Mouse (Mus musculus) megakaryocyte, embryonic 14.5 days (primary cell): ENCODE measurements around the gene Gnai2.

Experiments
- FLI1 ChIP-seq: IDR thresholded peaks from 2 replicates; pipeline ENCODE4 v1.6.1; 2012; ENCODE audit warnings: low read length, inconsistent platforms, mixed read lengths
- GATA1 ChIP-seq: IDR thresholded peaks from 3 replicates; pipeline ENCODE4 v1.6.1; 2012; ENCODE audit warnings: mixed read lengths, low read length, inconsistent platforms, borderline replicate concordance

DNA sequence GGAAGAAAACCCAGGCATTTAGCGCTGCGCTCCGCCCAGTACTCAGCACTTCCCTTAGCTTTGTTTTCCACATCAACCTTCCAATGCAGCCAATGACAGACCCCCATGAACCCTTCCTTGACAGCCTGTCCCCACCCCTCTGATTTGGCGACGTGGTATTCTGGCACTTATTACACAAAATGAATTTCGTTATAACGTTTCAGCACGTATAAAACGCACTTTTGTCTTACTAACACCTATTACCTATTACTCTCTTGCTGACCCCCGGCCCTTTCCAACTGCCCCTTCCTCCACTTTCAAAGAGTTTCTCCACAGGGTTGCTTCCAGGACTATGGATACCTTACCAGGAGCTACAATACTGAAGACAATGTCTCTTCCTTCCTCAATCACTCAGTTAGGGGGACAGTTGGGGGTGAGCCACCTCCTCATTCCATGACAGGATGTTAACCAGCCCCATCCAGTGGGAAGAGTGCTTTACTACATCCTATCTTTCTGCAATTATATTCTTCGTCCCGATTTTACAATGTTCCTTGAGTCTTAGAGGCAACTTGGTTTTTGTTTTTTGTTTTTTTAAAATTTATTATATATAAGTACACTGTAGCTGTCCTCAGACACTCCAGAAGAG is 22.1 kb downstream of the Gnai2 start:
- TF ChIP-seq GATA1 = no peak
- no peak for TF ChIP-seq FLI1
